Mouse (Mus musculus) heart, adult 2 months (tissue): ENCODE measurements around the gene Olfr1311.
"Not testable (repeated sequence)": the region's sequence is repeated elsewhere in the genome, so short reads cannot be mapped to it uniquely, and the experiment has no call there.

Source experiments
- CTCF ChIP-seq: fragments of 200-600 bp; IDR thresholded peaks from 2 replicates; pipeline ENCODE4 v1.8.1; 2022; ENCODE audit warnings: antibody characterized with exemption, mild to moderate bottlenecking, moderate library complexity
- EP300 ChIP-seq: fragments of 200-500 bp; IDR thresholded peaks from 2 replicates; pipeline ENCODE4 v1.6.1; 2011; ENCODE audit warnings: low read depth, low read length, control low read depth; ENCODE audit not compliant: insufficient read depth
- POLR2A ChIP-seq: fragments of 200-500 bp; IDR thresholded peaks from 2 replicates; pipeline ENCODE4 v1.6.1; 2011; ENCODE audit warnings: mild to moderate bottlenecking, low read depth, low read length, control low read depth; ENCODE audit not compliant: insufficient read depth

GRCm38 (mm10) chr2:112026971-112027370 is 2.8 kb upstream of the Olfr1311 start:
- TF ChIP-seq EP300, POLR2A, CTCF: not testable (repeated sequence)
